Mouse (Mus musculus): ENCODE measurements around the gene Zswim5. TPM values are rescaled to one million over a fixed set of nuclear protein-coding genes. Genes with fewer than 3 reads are reported as not detected.

Gene Zswim5
- polyA plus RNA-seq, 1 experiment from 2014 or later: 9.5 TPM

DNA sequence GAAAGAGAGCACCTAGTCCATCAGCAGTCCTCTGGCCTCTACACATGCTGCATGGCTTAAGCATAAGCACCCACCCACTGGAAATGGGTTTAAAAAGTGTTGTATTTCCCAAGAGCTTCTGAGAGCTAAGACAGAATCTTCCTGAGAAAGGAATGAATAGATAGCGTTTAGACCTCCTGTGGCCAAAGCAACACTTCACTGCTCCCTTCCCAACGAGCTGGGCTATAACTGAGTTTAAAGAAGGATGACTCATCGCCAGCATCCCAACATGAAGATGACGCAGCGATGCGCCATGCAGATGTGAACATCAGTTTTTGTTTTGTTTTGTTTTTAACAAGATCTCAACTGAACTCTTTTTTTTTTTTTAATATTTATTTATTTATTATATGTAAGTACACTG, 136.4 kb downstream of the Zswim5 start:
- no peaks in the 10 kb centered on the region for H3K9me3 ChIP-seq
- peaks cover under 1% of the 10 kb centered on the region for H3K4me1 ChIP-seq
- H3K36me3 ChIP-seq: no peaks in the 10 kb centered on the region
- no peak for ATAC-seq (replicated peaks)
- no peak overlapping the region for H3K4me3 ChIP-seq
- H3K4me2 ChIP-seq (replicated peaks): no peak overlapping the region
- H3K9ac ChIP-seq (replicated peaks): no peak overlapping the region
- WGBS: 89% methylated on average over 6 of the region's 6 CpGs
- H3K27ac ChIP-seq (replicated peaks): no peak overlapping the region
- H3K27me3 ChIP-seq: no peaks in the 10 kb centered on the region

DNA sequence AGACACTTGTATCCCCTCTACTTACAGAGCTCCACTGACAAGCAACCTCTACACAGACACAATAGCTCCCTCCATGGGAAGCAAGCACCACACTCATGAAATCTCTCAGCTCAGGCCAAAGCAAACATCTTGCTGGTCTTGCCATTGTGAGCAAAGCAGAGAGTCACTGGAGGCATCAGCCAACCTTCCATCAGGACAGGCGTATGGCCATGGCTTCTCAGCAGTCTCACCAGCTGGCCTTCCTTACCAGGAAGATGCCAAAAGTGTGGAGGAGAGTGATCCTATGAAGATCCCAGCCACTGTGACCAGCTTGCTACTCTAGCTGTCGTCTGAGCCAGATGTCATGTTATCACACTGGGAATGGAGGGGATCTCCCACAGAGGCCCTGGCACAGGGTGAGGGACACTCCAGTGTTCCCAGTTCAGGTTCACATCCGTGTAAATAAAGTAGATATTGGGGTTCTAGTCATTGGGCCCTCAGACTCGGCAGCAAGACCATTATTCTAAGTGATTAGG, 137.8 kb downstream of the Zswim5 start:
- Histone ChIP-seq H3K4me3 (no peak overlapping the region), H3K9me3 (no peaks in the 10 kb centered on the region), H3K36me3 (no peaks in the 10 kb centered on the region), H3K9ac (replicated peaks) (no peak overlapping the region), H3K27ac (replicated peaks) (no peak overlapping the region), H3K27me3 (no peaks in the 10 kb centered on the region), H3K4me1 (peaks cover 8% of the 10 kb centered on the region), H3K4me2 (replicated peaks) (no peak overlapping the region)
- WGBS: 60% methylated on average over 4 of the region's 4 CpGs
- ATAC-seq (replicated peaks): no peak

DNA sequence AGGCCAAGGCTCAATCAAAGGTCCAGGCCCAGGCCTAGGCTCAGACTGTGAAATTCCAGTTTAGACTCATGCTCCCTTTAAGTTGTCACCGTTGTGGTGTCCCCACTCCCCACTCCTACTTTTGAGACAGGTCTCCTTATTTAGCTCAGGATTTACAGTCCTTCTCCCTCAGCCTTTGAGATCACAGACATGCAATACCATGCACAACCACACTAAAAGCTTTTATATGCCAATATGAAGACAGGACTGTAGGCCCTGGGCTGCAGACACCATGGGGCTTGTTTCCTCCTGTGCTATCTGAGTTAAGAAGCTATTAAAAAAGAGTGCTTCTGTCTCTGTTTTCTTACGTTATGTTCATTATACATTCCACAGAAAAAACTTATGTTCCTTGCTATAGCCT, 140.6 kb downstream of the Zswim5 start:
- Histone ChIP-seq H3K4me3 (no peak overlapping the region), H3K27me3 (no peaks in the 10 kb centered on the region), H3K4me2 (replicated peaks) (no peak overlapping the region), H3K9me3 (no peaks in the 10 kb centered on the region), H3K9ac (replicated peaks) (no peak overlapping the region), H3K27ac (replicated peaks) (no peak overlapping the region), H3K4me1 (peaks cover 16% of the 10 kb centered on the region), H3K36me3 (peaks cover 3% of the 10 kb centered on the region; the same call in 1 of the 2 replicates)
- ATAC-seq (replicated peaks): no peak
- whole genome bisulfite sequencing: 93% methylated on average over 2 of the region's 2 CpGs

DNA sequence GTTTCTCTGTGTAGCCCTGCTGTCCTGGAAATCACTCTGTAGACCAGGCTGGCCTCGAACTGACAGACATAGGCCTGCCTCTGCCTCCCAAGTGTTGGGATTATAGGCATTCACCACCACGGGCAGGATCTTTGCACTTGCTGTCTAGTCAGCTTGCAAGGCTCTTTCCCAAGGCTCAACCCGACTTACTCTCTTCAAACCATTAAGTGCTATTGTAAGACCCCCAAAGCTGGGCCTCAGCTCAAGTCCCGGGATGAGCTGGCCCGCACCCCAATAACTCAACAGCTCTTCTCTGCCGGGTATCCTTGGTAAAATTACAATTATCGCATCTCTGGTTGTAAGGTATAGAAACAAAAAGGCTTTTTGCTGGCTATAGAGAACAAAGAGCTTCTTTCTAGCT, 141.2 kb downstream of the Zswim5 start:
- no peak overlapping the region for H3K27ac ChIP-seq (replicated peaks)
- H3K9ac ChIP-seq (replicated peaks): no peak overlapping the region
- no peak overlapping the region for H3K4me2 ChIP-seq (replicated peaks)
- H3K27me3 ChIP-seq: no peaks in the 10 kb centered on the region
- H3K36me3 ChIP-seq: peaks cover 7% of the 10 kb centered on the region; the same call in 1 of the 2 replicates
- ATAC-seq (replicated peaks): no peak
- 81% methylated on average over 7 of the region's 7 CpGs for WGBS
- peaks cover 16% of the 10 kb centered on the region for H3K4me1 ChIP-seq
- H3K9me3 ChIP-seq: no peaks in the 10 kb centered on the region
- no peak overlapping the region for H3K4me3 ChIP-seq

DNA sequence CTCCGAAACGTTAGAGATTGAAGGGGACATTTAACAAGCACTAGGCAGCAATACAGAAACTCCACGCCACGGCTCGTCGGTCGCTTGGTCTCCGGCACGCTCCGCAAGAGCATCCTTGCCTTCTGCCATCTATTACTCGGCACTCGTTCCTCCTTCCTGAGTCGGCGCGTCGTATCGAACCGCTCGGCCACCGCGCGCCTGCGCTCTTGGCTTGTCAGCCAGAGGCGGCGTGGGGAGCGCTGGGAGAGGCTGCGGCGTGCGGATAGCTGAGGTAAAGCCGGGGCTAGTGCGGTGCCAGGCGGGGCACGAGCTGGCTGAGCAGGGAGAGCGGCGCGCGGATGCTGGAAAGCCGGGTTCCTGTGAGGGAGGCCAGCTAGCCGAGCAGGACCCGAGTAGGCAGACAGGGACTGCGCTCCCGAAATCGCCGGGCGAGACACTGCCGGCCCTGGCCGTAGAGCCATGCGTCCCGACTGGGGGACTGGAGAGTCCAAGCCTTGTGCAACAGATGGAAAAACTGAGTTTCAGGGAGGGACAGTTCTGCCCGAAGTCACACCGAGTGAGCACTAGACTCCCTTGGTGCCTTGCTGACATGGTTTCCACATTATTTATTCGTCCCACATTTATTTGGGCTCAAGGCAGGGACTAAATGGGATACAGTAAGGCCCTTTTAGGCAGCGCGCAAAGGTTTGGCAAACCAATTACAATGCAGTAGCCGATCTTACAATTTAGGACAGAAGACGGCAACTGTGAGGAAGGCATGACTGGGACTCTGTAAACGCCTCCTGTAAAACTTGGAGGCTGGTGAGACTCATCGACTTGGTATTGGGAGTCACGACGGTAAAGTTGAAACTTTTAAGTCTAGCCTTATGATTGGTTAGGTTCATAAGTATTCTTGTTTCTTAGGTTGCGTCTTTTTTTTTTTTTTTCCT, 142.3 kb downstream of the Zswim5 start, which contains the start of gene Eif2b3:
Eif2b3 (plus strand) TSS at position 197 of the 929 bp plus-strand sequence.
- Histone ChIP-seq H3K9me3 (no peaks in the 10 kb centered on the region), H3K36me3 (peaks cover 13% of the 10 kb centered on the region; the same call in 1 of the 2 replicates), H3K4me2 (replicated peaks) (peak within 1 kb of the TSS; percentile 69), H3K9ac (replicated peaks) (peak within 1 kb of the TSS; percentile 86), H3K27ac (replicated peaks) (peak within 1 kb of the TSS; percentile 67), H3K27me3 (no peaks in the 10 kb centered on the region), H3K4me1 (peaks cover 16% of the 10 kb centered on the region), H3K4me3 (peak within 1 kb of the TSS; percentile 76)
- peak; percentile 98 for ATAC-seq (replicated peaks)
- under 1% methylated on average over 61 of the region's 61 CpGs for WGBS

DNA sequence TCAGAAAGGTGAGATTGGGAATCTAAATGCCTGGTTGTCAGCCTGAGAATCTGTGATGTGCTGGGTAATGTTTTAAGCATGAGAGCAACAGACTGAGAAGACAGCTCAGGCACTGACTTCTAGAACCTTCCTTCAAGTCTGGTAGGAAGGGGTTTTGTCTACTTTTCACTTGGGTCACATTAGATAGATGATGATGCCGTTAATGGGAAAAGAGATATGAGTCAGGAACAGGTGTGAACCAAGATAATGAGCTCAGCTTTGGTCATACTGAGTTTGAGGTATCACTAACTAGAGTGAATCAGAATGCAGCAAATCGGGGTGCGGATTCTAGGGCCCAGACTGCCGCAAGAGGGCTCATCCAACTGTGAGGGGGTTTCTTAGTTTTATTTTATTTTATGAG, 146.3 kb downstream of the Zswim5 start:
- no peaks in the 10 kb centered on the region for H3K9me3 ChIP-seq
- H3K27me3 ChIP-seq: no peaks in the 10 kb centered on the region
- H3K27ac ChIP-seq (replicated peaks): no peak overlapping the region
- peaks cover 17% of the 10 kb centered on the region; the same call in 1 of the 2 replicates for H3K36me3 ChIP-seq
- ATAC-seq (replicated peaks): no peak
- no peak overlapping the region for H3K4me2 ChIP-seq (replicated peaks)
- H3K4me3 ChIP-seq: no peak overlapping the region
- WGBS: 98% methylated on average over 4 of the region's 4 CpGs
- peaks cover 16% of the 10 kb centered on the region for H3K4me1 ChIP-seq
- H3K9ac ChIP-seq (replicated peaks): no peak overlapping the region

DNA sequence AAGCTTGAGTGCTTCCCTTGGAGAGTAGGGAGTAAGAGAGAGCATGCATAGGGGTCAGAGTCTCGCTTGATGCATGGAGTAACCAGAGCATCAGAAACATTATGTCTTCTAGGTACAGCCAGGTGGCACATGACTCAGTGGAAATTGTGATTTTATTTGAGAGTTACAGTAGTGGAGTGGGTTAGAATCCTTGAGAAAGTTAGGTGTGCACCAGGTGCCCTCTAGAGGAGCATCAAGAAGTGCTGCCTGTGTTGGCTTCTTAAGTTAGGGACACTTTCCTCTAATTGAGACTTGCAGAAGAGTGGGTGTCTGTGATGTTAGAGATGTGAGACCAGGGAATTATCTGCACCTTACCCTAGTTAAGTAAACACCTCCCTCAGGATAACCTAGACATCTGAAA, 153.9 kb downstream of the Zswim5 start:
- no peak overlapping the region for H3K9ac ChIP-seq (replicated peaks)
- no peak overlapping the region for H3K27ac ChIP-seq (replicated peaks)
- H3K36me3 ChIP-seq: peaks cover 11% of the 10 kb centered on the region
- H3K27me3 ChIP-seq: no peaks in the 10 kb centered on the region
- H3K9me3 ChIP-seq: no peaks in the 10 kb centered on the region
- no peak overlapping the region for H3K4me3 ChIP-seq
- WGBS: 100% methylated on average over 1 of the region's 1 CpGs
- H3K4me1 ChIP-seq: no peaks in the 10 kb centered on the region
- ATAC-seq (replicated peaks): no peak
- H3K4me2 ChIP-seq (replicated peaks): no peak overlapping the region

Other genes starting within 250 kb of the Zswim5 start
- 131 and 133 TPM in 2 replicates for gene Nasp, start 249.4 kb upstream of the Zswim5 start, polyA plus RNA-seq (2015; fragmentation: Nextera tagmentation; extraction: Ambion mirVana)
- gene Akr1a1, start 225.7 kb upstream of the Zswim5 start, polyA plus RNA-seq (2015; fragmentation: Nextera tagmentation; extraction: Ambion mirVana): 775 and 779 TPM in 2 replicates
- 481 and 490 TPM in 2 replicates for gene Prdx1, start 191.8 kb upstream of the Zswim5 start, polyA plus RNA-seq (2015; fragmentation: Nextera tagmentation; extraction: Ambion mirVana)
- 25.5 and 27.7 TPM in 2 replicates for gene Mmachc, start 169.0 kb upstream of the Zswim5 start, polyA plus RNA-seq (2015; fragmentation: Nextera tagmentation; extraction: Ambion mirVana)
- gene Ccdc163, start 168.9 kb upstream of the Zswim5 start, polyA plus RNA-seq (2015; fragmentation: Nextera tagmentation; extraction: Ambion mirVana): 17.2 and 19.5 TPM in 2 replicates
- 4.3 and 5.5 TPM in 2 replicates for gene Tesk2, start 156.4 kb upstream of the Zswim5 start, polyA plus RNA-seq (2015; fragmentation: Nextera tagmentation; extraction: Ambion mirVana)
- gene Toe1, start 69.7 kb upstream of the Zswim5 start, polyA plus RNA-seq (2015; fragmentation: Nextera tagmentation; extraction: Ambion mirVana): 29.0 and 31.9 TPM in 2 replicates
- gene Mutyh, start 69.7 kb upstream of the Zswim5 start, polyA plus RNA-seq (2015; fragmentation: Nextera tagmentation; extraction: Ambion mirVana): 9.5 and 10.1 TPM in 2 replicates
- 0.59 and 0.73 TPM in 2 replicates for gene Hpdl, start 55.7 kb upstream of the Zswim5 start, polyA plus RNA-seq (2015; fragmentation: Nextera tagmentation; extraction: Ambion mirVana)
- 72.2 and 76.7 TPM in 2 replicates for gene Urod, start 117.0 kb downstream of the Zswim5 start, polyA plus RNA-seq (2015; fragmentation: Nextera tagmentation; extraction: Ambion mirVana)
- 25.5 and 28.3 TPM in 2 replicates for gene Hectd3, start 117.9 kb downstream of the Zswim5 start, polyA plus RNA-seq (2015; fragmentation: Nextera tagmentation; extraction: Ambion mirVana)
- 42.8 and 43.0 TPM in 2 replicates for gene Eif2b3, start 142.0 kb downstream of the Zswim5 start, polyA plus RNA-seq (2015; fragmentation: Nextera tagmentation; extraction: Ambion mirVana)
- gene Ptch2, start 218.7 kb downstream of the Zswim5 start, polyA plus RNA-seq (2015; fragmentation: Nextera tagmentation; extraction: Ambion mirVana): 3.6 and 3.8 TPM in 2 replicates
- gene Btbd19, start 248.3 kb downstream of the Zswim5 start, polyA plus RNA-seq (2015; fragmentation: Nextera tagmentation; extraction: Ambion mirVana): 4.4 and 4.6 TPM in 2 replicates
- 0.37 TPM in 1 of 2 replicates, not detected in the other for gene Tctex1d4, start 249.4 kb downstream of the Zswim5 start, polyA plus RNA-seq (2015; fragmentation: Nextera tagmentation; extraction: Ambion mirVana)

Data from forebrain, embryonic 15.5 days (tissue).